Mouse (Mus musculus) limb, embryonic 14.5 days (tissue): ENCODE results near the gene Tesk1. TPM values are rescaled to one million over a fixed set of nuclear protein-coding genes. Genes with fewer than 3 reads are reported as not detected.
A peak's percentile ranks its signal among the peaks of the same experiment; 100 is the strongest.

Experiments used
- ATAC-seq: fragments of 200-750 bp; cut with Nextera tagmentation; 2 replicates; pipeline ENCODE4 v1.8.0; 2017; ENCODE audit warnings: low read depth, moderate number of reproducible peaks, moderate TSS enrichment; ENCODE audit not compliant: low FRiP score
- DNase-seq: peaks from one replicate; pipeline ENCODE4 v3.0.0-alpha.2; 2015; ENCODE audit warnings: low spot score
- H3K27ac ChIP-seq: fragments of 300-500 bp; sonication (generic); replicated peaks from 2 replicates; pipeline ENCODE4 v1.5.1; 2014; ENCODE audit warnings: low read depth, mild to moderate bottlenecking, low read length, moderate library complexity, mixed read lengths
- H3K27me3 ChIP-seq: fragments of 300-500 bp; sonication (generic); 2 replicates; pipeline ENCODE4 v1.6.1; 2014; ENCODE audit warnings: low read length, mixed read lengths; ENCODE audit not compliant: control insufficient read depth, insufficient read depth
- H3K36me3 ChIP-seq: fragments of 300-500 bp; sonication (generic); 2 replicates; pipeline ENCODE4 v1.6.1; 2014; ENCODE audit warnings: mild to moderate bottlenecking, low read length, moderate library complexity, mixed read lengths; ENCODE audit not compliant: control insufficient read depth, insufficient read depth
- H3K4me1 ChIP-seq: fragments of 300-500 bp; sonication (generic); 2 replicates; pipeline ENCODE4 v1.6.1; 2014; ENCODE audit warnings: antibody characterized with exemption, low read length, mixed read lengths; ENCODE audit not compliant: control insufficient read depth, insufficient read depth
- H3K4me2 ChIP-seq: fragments of 300-500 bp; sonication (generic); replicated peaks from 2 replicates; pipeline ENCODE4 v1.6.1; 2014; ENCODE audit warnings: low read depth, mild to moderate bottlenecking, low read length, moderate library complexity; ENCODE audit not compliant: severe bottlenecking
- H3K4me3 ChIP-seq: fragments of 300-500 bp; sonication (generic); replicated peaks from 2 replicates; pipeline ENCODE4 v1.5.1; 2014; ENCODE audit warnings: low read length
- H3K9ac ChIP-seq: fragments of 300-500 bp; sonication (generic); 2 replicates; pipeline ENCODE4 v1.6.1; 2014; ENCODE audit warnings: mild to moderate bottlenecking, low read depth, low read length, moderate library complexity; ENCODE audit not compliant: severe bottlenecking
- H3K9me3 ChIP-seq: fragments of 300-500 bp; sonication (generic); 2 replicates; pipeline ENCODE4 v1.6.1; 2016; ENCODE audit warnings: low read length; ENCODE audit not compliant: control insufficient read depth
- POLR2A ChIP-seq: fragments of 200-500 bp; IDR thresholded peaks from 2 replicates; pipeline ENCODE4 v1.8.0; 2012; ENCODE audit warnings: inconsistent platforms, mild to moderate bottlenecking, moderate library complexity, borderline replicate concordance; ENCODE audit not compliant: insufficient read depth, insufficient read length; ENCODE audit errors: extremely low read depth
- WGBS: fragments of 180-500 bp; shearing (Covaris S2); extraction: QIAGEN DNeasy Blood & Tissue Kit; methylation state at CpG from one replicate; pipeline ENCODE4 v1.1.7; 2014; 5-methylcytosine and 5-hydroxymethylcytosine counted together
- polyA plus RNA-seq, 2 experiments: library from polyadenylated mRNA; depleted of rRNA in 1 of 2; stranded (reverse) in 1 of 2; unstranded in 1 of 2; fragments of >200 nt; fragmentation: Nextera tagmentation in 1 of 2; extraction: Ambion mirVana in 1 of 2; gene quantifications; 2 replicates each; pipeline versions ENCODE4 v1.2.1 to v1.2.3; 2012 to 2014

The Tesk1 gene
- polyA plus RNA-seq, 2 experiments: 15.8 to 47.4 TPM

DNA sequence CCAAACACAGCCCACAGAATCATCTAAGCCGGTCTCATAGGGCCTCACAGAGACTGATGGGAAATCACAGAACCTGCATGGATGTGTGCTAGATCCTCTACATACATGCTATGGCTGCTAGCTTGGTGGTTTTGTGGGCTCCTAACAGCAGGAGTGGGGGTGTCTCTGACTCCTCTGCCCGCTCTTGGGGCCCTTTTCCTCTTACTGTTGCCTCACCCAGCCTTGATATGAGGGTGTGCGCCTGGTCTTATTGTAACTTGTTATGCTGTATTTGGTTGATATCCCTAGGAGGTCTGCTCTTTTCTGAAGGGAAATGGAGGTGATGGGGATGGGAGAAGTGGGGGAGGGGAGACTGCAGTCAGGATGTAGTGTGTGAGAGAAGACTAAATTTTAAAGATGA, 47.9 kb downstream of the Tesk1 start:
- no peak overlapping the region for H3K4me3 ChIP-seq
- H3K9me3 ChIP-seq: no peaks in the 10 kb centered on the region
- WGBS: 94% methylated on average over 3 of the region's 3 CpGs
- no peak overlapping the region for H3K4me2 ChIP-seq
- peaks cover 6% of the 10 kb centered on the region for H3K4me1 ChIP-seq
- no peak for ATAC-seq
- H3K36me3 ChIP-seq: no peaks in the 10 kb centered on the region
- DNase-seq: no peak
- H3K27ac ChIP-seq: no peak overlapping the region
- H3K9ac ChIP-seq: no peak overlapping the region
- no peak for TF ChIP-seq POLR2A
- no peaks in the 10 kb centered on the region for H3K27me3 ChIP-seq

DNA sequence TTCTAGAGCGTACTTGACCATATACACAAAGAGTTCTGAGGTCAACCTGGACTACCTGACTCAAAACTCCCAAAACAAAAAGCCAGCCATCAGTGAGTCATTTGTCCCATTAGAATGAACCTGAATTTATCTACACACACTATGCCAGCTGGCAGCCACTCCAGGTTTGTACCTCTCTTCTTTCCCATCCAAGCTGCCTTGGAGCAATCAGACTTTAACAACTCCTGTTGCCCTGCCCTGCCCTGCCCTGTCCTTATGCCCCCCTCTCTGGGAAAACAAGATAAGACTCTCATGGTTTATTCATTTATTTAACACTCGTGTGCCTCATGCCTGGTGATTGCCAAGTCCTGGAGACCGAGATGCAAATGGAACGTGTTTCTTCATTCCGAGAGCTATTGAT, 49.1 kb downstream of the Tesk1 start:
- Histone ChIP-seq H3K27me3 (no peaks in the 10 kb centered on the region), H3K4me3 (no peak overlapping the region), H3K36me3 (peaks cover 7% of the 10 kb centered on the region), H3K27ac (no peak overlapping the region), H3K9ac (no peak overlapping the region), H3K4me2 (no peak overlapping the region), H3K4me1 (peaks cover 10% of the 10 kb centered on the region), H3K9me3 (no peaks in the 10 kb centered on the region)
- TF ChIP-seq POLR2A: no peak
- 88% methylated on average over 5 of the region's 5 CpGs for WGBS
- ATAC-seq (no peak), DNase-seq (no peak)

DNA sequence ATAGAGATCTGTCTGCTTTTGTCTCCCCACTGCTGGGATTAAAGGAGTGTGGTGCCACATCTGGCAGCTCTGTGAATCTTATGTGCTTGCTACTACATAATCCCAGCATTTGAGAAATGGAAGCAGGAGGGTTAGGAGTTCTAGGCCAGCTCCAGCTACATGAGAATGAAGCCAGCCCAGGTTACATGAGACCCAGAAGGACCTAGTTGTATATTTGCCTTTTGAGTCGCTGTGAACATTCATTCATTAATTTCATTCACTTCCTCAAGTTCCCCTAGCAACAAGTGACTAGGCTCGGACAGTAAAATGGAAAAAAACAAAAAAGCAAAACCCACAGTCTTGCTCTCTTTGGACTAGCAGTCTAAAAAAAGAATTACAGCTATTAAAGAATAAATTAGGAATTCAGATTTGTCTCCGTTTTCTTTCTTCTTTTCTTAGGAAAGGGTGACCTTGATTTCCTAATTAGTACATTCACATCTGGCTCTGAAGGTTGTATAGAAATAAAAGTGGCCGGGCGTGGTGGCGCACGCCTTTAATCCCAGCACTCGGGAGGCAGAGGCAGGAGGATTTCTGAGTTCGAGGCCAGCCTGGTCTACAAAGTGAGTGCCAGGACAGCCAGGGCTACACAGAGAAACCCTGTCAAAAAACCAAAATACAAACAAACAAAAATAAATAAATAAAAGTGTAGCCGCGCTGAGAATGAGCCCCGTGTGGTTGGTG, 50.5 kb downstream of the Tesk1 start:
- peak overlapping the region; percentile 87 for H3K27ac ChIP-seq
- H3K4me1 ChIP-seq: peaks cover 10% of the 10 kb centered on the region
- DNase-seq (no peak), ATAC-seq (no peak; the same call in 1 of the 2 replicates)
- no peak overlapping the region for H3K9ac ChIP-seq
- H3K4me2 ChIP-seq: peak overlapping the region; percentile 73
- TF ChIP-seq POLR2A: no peak
- peaks cover 21% of the 10 kb centered on the region for H3K36me3 ChIP-seq
- peak overlapping the region; percentile 52 for H3K4me3 ChIP-seq
- no peaks in the 10 kb centered on the region for H3K27me3 ChIP-seq
- 45% methylated on average over 12 of the region's 12 CpGs for WGBS
- no peaks in the 10 kb centered on the region for H3K9me3 ChIP-seq

DNA sequence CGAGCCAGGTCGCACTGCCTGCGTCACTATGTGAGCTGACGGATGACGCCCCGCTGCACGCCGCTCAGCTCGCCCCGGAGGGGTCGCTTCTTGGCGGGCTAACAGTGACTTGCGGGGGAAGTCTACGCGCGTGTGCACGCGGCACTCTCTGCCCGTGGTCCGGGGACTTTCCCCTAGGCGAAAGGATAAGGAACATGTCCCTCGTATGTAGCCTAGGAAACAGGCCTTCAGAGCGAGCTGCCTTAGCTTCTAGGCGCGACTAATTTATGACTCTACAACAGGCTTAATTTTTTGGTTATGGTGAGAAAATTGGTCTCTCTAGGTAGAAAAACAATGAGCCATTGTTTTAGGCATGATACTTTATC, 51.1 kb downstream of the Tesk1 start, which contains the start of gene Ccdc107:
Ccdc107 (plus strand) TSS at position 80 of the 365 bp plus-strand sequence.
- Histone ChIP-seq H3K9me3 (no peaks in the 10 kb centered on the region), H3K4me3 (peak within 1 kb of the TSS; percentile 52), H3K36me3 (peaks cover 25% of the 10 kb centered on the region), H3K27me3 (no peaks in the 10 kb centered on the region), H3K4me1 (peaks cover 14% of the 10 kb centered on the region), H3K4me2 (peak within 1 kb of the TSS; percentile 73), H3K9ac (peak within 1 kb of the TSS; percentile 63), H3K27ac (peak within 1 kb of the TSS; percentile 87)
- ATAC-seq: peak; percentile 98
- TF ChIP-seq POLR2A: no peak
- WGBS: 0% methylated on average over 25 of the region's 25 CpGs
- DNase-seq: peak; percentile 97

DNA sequence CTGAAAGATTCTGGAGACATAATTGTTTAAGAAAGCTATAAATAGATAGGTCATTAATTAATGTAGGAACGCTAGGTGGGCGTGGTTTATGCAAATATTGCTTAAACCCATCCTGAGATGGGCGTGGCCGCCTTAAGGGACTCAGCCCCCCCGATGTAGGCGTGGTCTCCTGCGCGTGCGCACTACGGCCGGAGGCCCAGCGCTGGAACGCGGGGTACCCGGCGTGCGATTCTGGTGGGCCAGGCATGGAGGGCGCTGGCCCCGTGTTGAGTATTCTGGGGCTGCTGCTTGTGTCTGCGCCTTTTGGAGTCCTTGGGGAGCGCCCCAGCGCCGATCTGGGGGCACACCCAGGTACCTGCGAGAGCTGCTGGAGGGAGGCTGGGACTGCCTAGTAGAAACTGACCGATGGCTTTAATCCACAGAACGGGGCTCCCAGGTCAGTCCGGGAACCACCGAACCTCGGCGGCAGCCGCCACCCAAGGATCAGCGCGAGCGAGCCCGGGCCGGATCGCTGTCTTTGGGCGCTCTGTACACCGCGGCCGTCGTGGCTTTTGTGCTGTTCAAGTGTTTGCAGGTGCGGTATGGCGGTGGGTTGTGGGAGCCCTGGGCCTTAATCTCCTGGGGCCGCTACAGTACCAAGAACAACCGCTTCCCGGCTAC, 51.6 kb downstream of the Tesk1 start:
- DNase-seq (peak; percentile 96), ATAC-seq (peak; percentile 91)
- H3K4me1 ChIP-seq: peaks cover 19% of the 10 kb centered on the region
- WGBS: under 1% methylated on average over 47 of the region's 47 CpGs
- peak; percentile 87; the same call in 1 of the 2 replicates for TF ChIP-seq POLR2A
- H3K36me3 ChIP-seq: peaks cover 26% of the 10 kb centered on the region
- H3K27me3 ChIP-seq: no peaks in the 10 kb centered on the region
- no peaks in the 10 kb centered on the region for H3K9me3 ChIP-seq
- peak overlapping the region; percentile 87 for H3K27ac ChIP-seq
- H3K4me2 ChIP-seq: peak overlapping the region; percentile 73
- H3K4me3 ChIP-seq: peak overlapping the region; percentile 52
- peak overlapping the region; percentile 63 for H3K9ac ChIP-seq
